Mouse (Mus musculus) adrenal gland, postnatal 14 days (tissue): Measurements from ENCODE around the gene 1700003F12Rik. TPM values are rescaled to one million over a fixed set of nuclear protein-coding genes. Genes with fewer than 3 reads are reported as not detected.

Source experiments
- DNase-seq: peaks from one replicate; pipeline ENCODE4 v3.0.0; 2021; ENCODE audit warnings: mixed read lengths
- total RNA-seq: library from RNA; stranded (reverse); gene quantifications from 2 replicates; pipeline ENCODE4 v1.2.3, GENCODE M21; 2021

1700003F12Rik gene
- total RNA-seq, 1 experiment from 2014 or later = not detected

GRCm38 (mm10) chr2:154576876-154577743, 30.2 kb downstream of the 1700003F12Rik start:
- DNase-seq = peak; percentile 40

DNA sequence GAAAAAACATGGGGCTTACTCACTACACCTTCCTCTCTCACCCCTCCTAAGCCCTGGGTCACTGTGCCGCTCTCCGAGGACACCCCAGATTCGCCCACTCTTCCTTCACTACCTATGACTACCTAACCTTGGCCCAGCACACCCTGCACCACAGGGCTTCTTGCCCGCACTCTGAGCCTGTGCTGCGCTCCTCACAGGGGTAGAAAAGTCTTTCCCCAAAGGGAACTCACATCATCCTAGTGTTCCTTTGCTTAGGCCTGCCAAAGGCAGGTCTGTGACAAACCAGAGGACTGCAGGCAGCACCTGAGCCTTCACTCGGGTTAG, 30.8 kb downstream of the 1700003F12Rik start:
- DNase-seq = no peak

DNA sequence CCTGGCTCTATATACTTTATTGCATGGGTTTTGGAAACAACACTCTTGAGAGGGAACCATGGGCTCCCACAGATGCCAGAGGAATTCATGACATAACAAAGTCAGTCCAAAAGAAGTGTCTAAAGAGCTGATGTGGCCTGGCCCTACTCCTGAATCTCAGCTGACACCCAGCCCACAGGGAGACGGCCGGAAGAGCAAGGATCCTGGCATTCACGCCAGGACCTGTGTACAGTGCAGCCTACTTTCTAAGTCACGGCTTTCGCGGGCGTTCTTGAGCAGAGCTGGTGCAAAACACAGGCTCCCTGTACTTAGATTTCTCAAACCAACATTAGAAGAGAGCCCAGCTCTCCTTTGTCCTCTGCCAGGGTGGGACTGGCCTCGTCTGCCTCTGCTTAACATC, 33.7 kb downstream of the 1700003F12Rik start:
- DNase-seq = peak; percentile 60

- DNase-seq = no peak
Measured at GRCm38 (mm10) chr2:154581421-154581820, 34.5 kb downstream of the 1700003F12Rik start.

DNA sequence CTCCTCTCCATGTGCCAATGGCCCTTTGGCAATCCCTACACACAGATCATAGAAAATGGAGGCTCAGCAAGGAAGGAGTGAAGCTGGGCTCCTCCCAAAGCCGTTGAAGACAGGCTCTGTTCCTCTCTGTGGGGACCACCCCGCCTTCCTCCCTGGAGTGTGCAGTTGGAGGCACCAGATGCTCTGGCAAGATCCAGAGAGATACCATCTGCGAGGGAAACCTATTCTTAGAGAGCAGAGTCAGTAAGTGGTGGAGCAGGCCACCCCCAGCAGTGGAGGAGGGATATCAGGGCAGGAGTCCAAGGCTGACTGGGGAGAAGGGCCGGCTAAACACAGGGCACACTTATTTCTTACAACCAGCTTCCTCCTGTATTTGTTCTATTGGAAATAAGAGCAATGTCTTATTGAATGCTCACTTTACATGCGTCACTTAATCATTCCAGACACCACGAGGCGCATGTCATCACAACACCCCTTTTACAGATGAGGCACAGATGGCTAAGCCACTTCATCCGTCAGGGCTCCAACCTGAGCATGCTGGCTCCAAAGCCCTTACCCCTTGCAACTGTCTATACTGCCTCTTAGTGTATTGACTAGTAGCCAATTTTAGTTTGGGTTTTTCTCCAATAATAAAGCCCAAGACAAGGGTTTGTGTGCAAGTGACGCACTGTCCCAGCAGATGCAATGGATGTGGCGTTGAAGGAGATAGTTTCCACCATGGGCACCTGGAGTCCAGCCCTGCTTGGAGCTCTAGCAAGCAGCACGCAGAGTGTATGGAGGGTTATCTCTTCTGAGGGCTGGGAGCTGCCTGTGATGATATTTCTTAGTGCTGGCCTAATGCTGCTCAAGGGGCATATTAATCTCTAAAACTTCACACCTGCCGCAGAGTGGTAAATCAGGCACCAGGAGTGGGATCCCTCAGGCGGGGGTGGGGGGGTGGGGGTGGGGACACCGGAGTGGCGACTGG, 37.3 kb downstream of the 1700003F12Rik start:
- DNase-seq = no peak

GRCm38 (mm10) chr2:154584931-154585601, 38.2 kb downstream of the 1700003F12Rik start:
- no peak for DNase-seq

GRCm38 (mm10) chr2:154586405-154586804, 39.5 kb downstream of the 1700003F12Rik start:
- DNase-seq = peak; percentile 65

GRCm38 (mm10) chr2:154589051-154589450, 42.2 kb downstream of the 1700003F12Rik start:
- DNase-seq = no peak

DNA sequence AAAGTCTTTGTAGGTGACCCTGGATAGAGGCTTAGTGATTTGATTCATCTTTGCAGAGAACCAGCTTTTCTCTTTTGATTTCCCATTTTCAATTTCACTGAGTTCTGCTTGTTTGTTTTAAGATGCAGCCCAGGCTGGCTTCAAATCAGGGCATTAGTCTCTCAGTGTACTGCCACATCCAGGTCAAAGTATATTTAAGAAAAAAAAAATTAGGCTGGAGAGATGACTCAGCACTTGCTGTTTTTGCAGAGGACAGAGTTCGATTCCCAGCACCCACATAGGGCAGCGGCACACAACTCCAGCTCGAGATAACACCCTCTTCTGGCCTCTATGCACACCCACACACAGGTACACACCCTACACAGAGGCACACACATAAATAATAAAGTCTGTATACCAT, 44.4 kb downstream of the 1700003F12Rik start:
- no peak for DNase-seq

DNA sequence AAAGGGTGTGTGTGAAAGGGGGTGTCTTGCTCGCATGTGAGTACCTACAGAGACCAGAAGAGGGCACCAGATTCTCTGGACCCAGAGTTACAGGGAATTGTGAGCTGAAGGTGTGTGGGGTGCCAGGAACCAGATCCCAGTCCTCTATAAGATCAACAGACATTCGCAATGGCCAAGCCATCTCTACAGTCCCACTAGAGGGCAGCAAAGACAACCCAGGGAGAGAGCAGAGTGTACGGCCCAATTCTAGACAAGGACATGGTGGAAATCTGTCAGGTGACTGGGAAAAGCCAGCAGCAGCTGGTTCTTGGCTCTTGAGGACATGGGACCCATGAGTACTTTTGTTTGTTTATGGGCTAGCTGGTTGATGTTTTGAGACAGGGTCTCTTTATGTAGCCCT, 46.1 kb downstream of the 1700003F12Rik start:
- DNase-seq = peak; percentile 56

- peak; percentile 61 for DNase-seq
Measured at GRCm38 (mm10) chr2:154595775-154596174, 48.9 kb downstream of the 1700003F12Rik start.

DNA sequence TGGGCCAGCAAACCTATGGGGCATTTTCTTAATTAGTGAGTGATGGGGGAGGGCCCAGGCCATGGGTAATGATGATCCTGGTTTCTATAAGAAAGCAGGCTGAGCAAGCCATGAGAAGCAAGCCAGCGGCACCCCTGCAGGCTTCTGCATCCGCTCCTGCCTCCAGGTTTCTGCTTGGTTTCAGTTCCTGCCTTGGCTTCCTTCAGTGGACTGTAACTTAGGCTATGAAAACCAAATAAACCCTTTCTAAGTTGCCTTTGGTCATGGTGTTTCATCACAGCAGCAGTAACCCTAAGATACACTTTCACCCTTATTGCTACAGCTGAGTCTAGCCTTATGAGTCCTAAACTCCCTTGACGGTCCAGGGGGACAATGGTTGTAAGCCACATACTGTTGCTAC, 50.5 kb downstream of the 1700003F12Rik start:
- DNase-seq = no peak

Other genes with a start within 250 kb of the 1700003F12Rik start
- gene Bpifb9b, start 239.9 kb upstream of the 1700003F12Rik start, total RNA-seq = not detected in 2 replicates
- gene Cdk5rap1, start 174.1 kb upstream of the 1700003F12Rik start, total RNA-seq = 14.2 and 15.7 TPM in 2 replicates
- 27.7 and 32.3 TPM in 2 replicates for gene Snta1, start 139.0 kb upstream of the 1700003F12Rik start, total RNA-seq
- 36.1 and 42.5 TPM in 2 replicates for gene Cbfa2t2, start 110.6 kb upstream of the 1700003F12Rik start, total RNA-seq
- not detected in 2 replicates for gene Actl10, start 4.7 kb downstream of the 1700003F12Rik start, total RNA-seq
- 2.3 and 3.9 TPM in 2 replicates for gene Necab3, start 11.8 kb downstream of the 1700003F12Rik start, total RNA-seq
- gene E2f1, start 22.8 kb downstream of the 1700003F12Rik start, total RNA-seq = 12.1 and 12.2 TPM in 2 replicates
- gene Pxmp4, start 56.6 kb downstream of the 1700003F12Rik start, total RNA-seq = 41.9 and 44.4 TPM in 2 replicates
- gene Zfp341, start 66.2 kb downstream of the 1700003F12Rik start, total RNA-seq = 2.2 and 3.1 TPM in 2 replicates
- not detected in 2 replicates for gene 4930519P11Rik, start 66.4 kb downstream of the 1700003F12Rik start, total RNA-seq
- gene Chmp4b, start 104.6 kb downstream of the 1700003F12Rik start, total RNA-seq = 195 and 201 TPM in 2 replicates
- not detected in 2 replicates for gene Gm14214, start 222.9 kb downstream of the 1700003F12Rik start, total RNA-seq
- 189 and 194 TPM in 2 replicates for gene Raly, start 244.0 kb downstream of the 1700003F12Rik start, total RNA-seq
- not detected in 2 replicates for gene a, start 244.3 kb downstream of the 1700003F12Rik start, total RNA-seq